In genomic region chr10:116908901-116909642, GRCm38 (mm10) we compare ENCODE assay signal across 19 mouse cellular contexts. TPM values are rescaled to one million over a fixed set of nuclear protein-coding genes. Genes with fewer than 3 reads are reported as not detected.
DNase-seq lines count a peak whose midpoint lies in the region; ATAC-seq and TF ChIP-seq lines count a peak whose summit lies in the region.
"Had no signal": no experiment of that assay in that cellular context is flagged by ENCODE, and none has a peak within 500 bp of the region (broad histone marks: within the 10 kb centered on the region; RNA-seq: fewer than 3 reads in every experiment).

No protein-coding gene starts in this region.

- H3K27ac ChIP-seq in heart, embryonic 12.5 days (ENCODE audit: poor library complexity, severe bottlenecking): 0 out of 2 replicates have a peak overlapping the region, but pooled peaks have one; percentile 6
- no peak overlapping the region for H3K27ac ChIP-seq in stomach, embryonic 14.5 days (ENCODE audit: low read length)
- H3K27ac ChIP-seq in stomach, postnatal 0 days (replicated peaks): no peak overlapping the region
- peak overlapping the region; percentile 85 for H3K27ac ChIP-seq in liver, embryonic 14.5 days
- H3K27ac ChIP-seq: embryonic facial prominence, embryonic 15.5 days; forebrain, embryonic 15.5 days; left cerebral cortex, adult 2 months; limb, embryonic 12.5 days had no signal

- H3K4me3 ChIP-seq in heart, embryonic 12.5 days: no peak overlapping the region
- H3K4me3 ChIP-seq in stomach, embryonic 14.5 days (ENCODE audit: low read depth, low read length): no peak overlapping the region
- H3K4me3 ChIP-seq in stomach, postnatal 0 days (ENCODE audit: low read depth, low read length): no peak overlapping the region
- H3K4me3 ChIP-seq in liver, embryonic 14.5 days (ENCODE audit: insufficient read depth in 1 of 2, low read depth in 2 of 2, low read length in 2 of 2): peak overlapping the region; percentile 49 to 51
- H3K4me3 ChIP-seq: embryonic facial prominence, embryonic 15.5 days; forebrain, embryonic 15.5 days; left cerebral cortex, adult 2 months; limb, embryonic 12.5 days had no signal

- intact Hi-C loops in heart, postnatal 25 days (cut with DNase I): no loop called here

- no peaks in the 10 kb centered on the region for H3K9me3 ChIP-seq in heart, embryonic 12.5 days (replicated peaks)
- H3K9me3 ChIP-seq in stomach, embryonic 14.5 days (ENCODE audit: control insufficient read depth, low read depth, low read length): no peaks in the 10 kb centered on the region
- no peaks in the 10 kb centered on the region for H3K9me3 ChIP-seq in stomach, postnatal 0 days (ENCODE audit: control insufficient read depth, low read length)
- no peaks in the 10 kb centered on the region for H3K9me3 ChIP-seq in liver, embryonic 14.5 days (ENCODE audit: control insufficient read depth, low read length)
- H3K9me3 ChIP-seq: embryonic facial prominence, embryonic 15.5 days; forebrain, embryonic 15.5 days; limb, embryonic 12.5 days had no signal

- H3K27me3 ChIP-seq in heart, embryonic 12.5 days (replicated peaks): no peaks in the 10 kb centered on the region
- no peaks in the 10 kb centered on the region for H3K27me3 ChIP-seq in stomach, embryonic 14.5 days (ENCODE audit: control insufficient read depth, insufficient read depth, low read length)
- H3K27me3 ChIP-seq in stomach, postnatal 0 days (ENCODE audit: control insufficient read depth, insufficient read depth, low read length): no peaks in the 10 kb centered on the region
- H3K27me3 ChIP-seq in liver, embryonic 14.5 days (ENCODE audit: control insufficient read depth, insufficient read depth, low read length): no peaks in the 10 kb centered on the region
- H3K27me3 ChIP-seq: embryonic facial prominence, embryonic 15.5 days; forebrain, embryonic 15.5 days; limb, embryonic 12.5 days had no signal

- no peak for TF ChIP-seq EP300 in stomach, postnatal 0 days (optimal IDR thresholded peaks at IDR 0.05)
- TF ChIP-seq EP300 in liver, embryonic 14.5 days (IDR thresholded peaks at IDR 0.05; ENCODE audit: low read depth): peak; percentile 59

- ATAC-seq in heart, embryonic 12.5 days (ENCODE audit: insufficient number of reproducible peaks, low FRiP score): no peak
- peak; percentile 66; the same call in 1 of the 2 replicates for ATAC-seq in stomach, embryonic 14.5 days (ENCODE audit: insufficient number of reproducible peaks, insufficient read depth, low FRiP score, low read depth)
- no peak for ATAC-seq in stomach, postnatal 0 days (ENCODE audit: low FRiP score, low TSS enrichment)
- ATAC-seq in liver, embryonic 14.5 days (ENCODE audit: insufficient read depth): peak; percentile 99
- ATAC-seq: forebrain, embryonic 15.5 days; hindbrain, embryonic 16.5 days; lung, postnatal 0 days had no signal

- no peak for TF ChIP-seq CTCF in stomach, postnatal 0 days (IDR thresholded peaks at IDR 0.05; ENCODE audit: low read depth)
- no peak for TF ChIP-seq CTCF in liver, embryonic 14.5 days (IDR thresholded peaks at IDR 0.05; ENCODE audit: low read depth)

- H3K4me1 ChIP-seq in heart, embryonic 12.5 days (replicated peaks): peaks cover 5% of the 10 kb centered on the region
- no peaks in the 10 kb centered on the region for H3K4me1 ChIP-seq in stomach, embryonic 14.5 days (ENCODE audit: control insufficient read depth, insufficient read depth, low read length)
- H3K4me1 ChIP-seq in stomach, postnatal 0 days (replicated peaks; ENCODE audit: control insufficient read depth, insufficient read depth): no peaks in the 10 kb centered on the region
- H3K4me1 ChIP-seq in liver, embryonic 14.5 days (replicated peaks; ENCODE audit: control insufficient read depth in 2 of 2, insufficient read depth in 2 of 2, low read length in 1 of 2): peaks cover 5 to 18% of the 10 kb centered on the region in 2 experiments; a peak in 3 of 4 replicates
- H3K4me1 ChIP-seq: forebrain, embryonic 15.5 days; limb, embryonic 12.5 days had no signal

- peaks cover 86% of the 10 kb centered on the region for H3K36me3 ChIP-seq in heart, embryonic 12.5 days
- peaks cover 31% of the 10 kb centered on the region for H3K36me3 ChIP-seq in stomach, embryonic 14.5 days (ENCODE audit: control insufficient read depth, insufficient read depth, low read length)
- peaks cover 7% of the 10 kb centered on the region for H3K36me3 ChIP-seq in stomach, postnatal 0 days (ENCODE audit: control insufficient read depth, insufficient read depth, low read length)
- no peaks in the 10 kb centered on the region; the same call in none of the 2 replicates for H3K36me3 ChIP-seq in liver, embryonic 14.5 days (replicated peaks; ENCODE audit: control insufficient read depth, insufficient read depth, low read depth)

- H3K9ac ChIP-seq in heart, embryonic 12.5 days: no peak overlapping the region
- H3K9ac ChIP-seq in stomach, embryonic 14.5 days (replicated peaks; ENCODE audit: low read depth, low read length): no peak overlapping the region
- H3K9ac ChIP-seq in stomach, postnatal 0 days (ENCODE audit: low read length): no peak overlapping the region
- peak overlapping the region; percentile 40; the same call in 1 of the 2 replicates for H3K9ac ChIP-seq in liver, embryonic 14.5 days (replicated peaks)
- H3K9ac ChIP-seq: embryonic facial prominence, embryonic 15.5 days; forebrain, embryonic 15.5 days; limb, embryonic 12.5 days had no signal

- WGBS in heart, embryonic 12.5 days: 36% methylated on average over 15 of the region's 15 CpGs
- WGBS in stomach, embryonic 14.5 days: 73% methylated on average over 15 of the region's 15 CpGs
- WGBS in stomach, postnatal 0 days: 65% methylated on average over 15 of the region's 15 CpGs
- 35% methylated on average over 15 of the region's 15 CpGs for WGBS in liver, embryonic 14.5 days (ENCODE audit: insufficient replicate concordance)

- no peak for DNase-seq in heart, postnatal 25 days (ENCODE audit: low spot score)
- no peak for DNase-seq in stomach, postnatal 0 days (ENCODE audit: low spot score)
- DNase-seq in liver, embryonic 14.5 days (ENCODE audit: low read depth in 3 of 3, low spot score in 3 of 3): peak; percentile 70 to 73 (median 72)
- no peak for DNase-seq in adrenal gland, postnatal 36 days
- no peak for DNase-seq in Muller cell, postnatal 12 days (ENCODE audit: inconsistent ontology term)
- DNase-seq: cerebellum, adult 8-10 months; gastrocnemius, postnatal 10 days; retina, postnatal 1 day; thymus, postnatal 25 days had no signal

- H3K4me2 ChIP-seq in heart, embryonic 12.5 days: peak overlapping the region; percentile 13
- H3K4me2 ChIP-seq in stomach, embryonic 14.5 days (replicated peaks; ENCODE audit: low read depth, low read length): no peak overlapping the region
- H3K4me2 ChIP-seq in stomach, postnatal 0 days (replicated peaks; ENCODE audit: low read depth): no peak overlapping the region
- peak overlapping the region; percentile 55 for H3K4me2 ChIP-seq in liver, embryonic 14.5 days (ENCODE audit: low read depth)
- H3K4me2 ChIP-seq: embryonic facial prominence, embryonic 15.5 days; forebrain, embryonic 15.5 days; limb, embryonic 12.5 days; midbrain, embryonic 11.5 days had no signal

RNA-seq across cellular contexts. Expression of gene Myrfl, which starts 12.4 kb away (rescaled TPM):
- 0.28 TPM in 2 replicates for polyA plus RNA-seq in heart, embryonic 12.5 days (2016; fragmentation: Nextera tagmentation; extraction: Ambion mirVana)
- total RNA-seq in heart, postnatal 25 days (2021): 1 to 10 TPM in 1 of 2 experiments, under 1 TPM in 1; 0.81 to 1.1 TPM
- polyA plus RNA-seq in stomach, embryonic 14.5 days (2014; fragmentation: Nextera tagmentation; extraction: Ambion mirVana): 0.20 and 0.34 TPM in 2 replicates
- 0.02 TPM in 1 of 2 replicates, not detected in the other for polyA plus RNA-seq in stomach, postnatal 0 days (2015; fragmentation: Nextera tagmentation; extraction: Ambion mirVana)
- 0.02 TPM in 1 of 2 replicates, not detected in the other for polyA plus RNA-seq in liver, embryonic 14.5 days (2012; rRNA removed)
- polyA plus RNA-seq in liver, embryonic 14.5 days (2014; fragmentation: Nextera tagmentation; extraction: Ambion mirVana): not detected in 2 replicates
- under 1 TPM in 1 of 2 experiments, not detected in 1; 0.10 TPM for total RNA-seq in adrenal gland, postnatal 36 days (2021)
- polyA plus RNA-seq: kidney, embryonic 14.5 days; lung, postnatal 0 days had no signal

RNA-seq across cellular contexts. Expression of gene Rab3ip, which starts 41.5 kb away (rescaled TPM):
- 62.3 and 65.7 TPM in 2 replicates for polyA plus RNA-seq in heart, embryonic 12.5 days (2016; fragmentation: Nextera tagmentation; extraction: Ambion mirVana)
- 10 to 100 TPM; 85.5 to 87.9 TPM for total RNA-seq in heart, postnatal 25 days (2021)
- polyA plus RNA-seq in stomach, embryonic 14.5 days (2014; fragmentation: Nextera tagmentation; extraction: Ambion mirVana): 22.2 and 24.7 TPM in 2 replicates
- 13.5 and 14.4 TPM in 2 replicates for polyA plus RNA-seq in stomach, postnatal 0 days (2015; fragmentation: Nextera tagmentation; extraction: Ambion mirVana)
- polyA plus RNA-seq in liver, embryonic 14.5 days (2012; rRNA removed): 6.2 and 6.6 TPM in 2 replicates
- polyA plus RNA-seq in liver, embryonic 14.5 days (2014; fragmentation: Nextera tagmentation; extraction: Ambion mirVana): 7.4 and 7.5 TPM in 2 replicates
- 10 to 100 TPM; 35.4 to 51.5 TPM for total RNA-seq in adrenal gland, postnatal 36 days (2021)

Comparison
In these comparisons a context has a peak if more than half of its experiments do, and no peak if none do; other contexts are left out.
1. ATAC-seq: peak in stomach, embryonic 14.5 days (single experiment) and liver, embryonic 14.5 days (single experiment); none in heart, embryonic 12.5 days (single experiment) and stomach, postnatal 0 days (single experiment).
2. H3K27ac ChIP-seq: peak in heart, embryonic 12.5 days (single experiment) and liver, embryonic 14.5 days (single experiment); none in stomach, embryonic 14.5 days (single experiment) and stomach, postnatal 0 days (single experiment).
3. H3K4me2 ChIP-seq: peak in heart, embryonic 12.5 days (single experiment) and liver, embryonic 14.5 days (single experiment); none in stomach, embryonic 14.5 days (single experiment) and stomach, postnatal 0 days (single experiment).
4. H3K4me3 ChIP-seq: peak in liver, embryonic 14.5 days (2 of 2); none in heart, embryonic 12.5 days (single experiment), stomach, embryonic 14.5 days (single experiment) and stomach, postnatal 0 days (single experiment).
5. DNase-seq: peak in liver, embryonic 14.5 days (3 of 3); none in heart, postnatal 25 days (single experiment), stomach, postnatal 0 days (single experiment), adrenal gland, postnatal 36 days (0 of 2) and Muller cell, postnatal 12 days (single experiment).